Mouse (Mus musculus) thymus, postnatal 0 days (tissue): Measurements from ENCODE around the gene Rufy2. TPM values are rescaled to one million over a fixed set of nuclear protein-coding genes. Genes with fewer than 3 reads are reported as not detected.
"Not testable (repeated sequence)": the region's sequence is repeated elsewhere in the genome, so short reads cannot be mapped to it uniquely, and the experiment has no call there.

Experiments
- DNase-seq: peaks from one replicate; pipeline ENCODE4 v3.0.0-alpha.2; 2015; ENCODE audit warnings: low spot score
- polyA plus RNA-seq: library from polyadenylated mRNA; unstranded; fragments of >200 nt; fragmentation: Nextera tagmentation; extraction: Ambion mirVana; gene quantifications from 2 replicates; pipeline ENCODE4 v1.2.1, GENCODE M21; 2015

Gene Rufy2
- polyA plus RNA-seq, 1 experiment from 2014 or later, result 23.1 TPM

- DNase-seq, result no peak
These were observed 71.2 kb downstream of the Rufy2 start for GRCm38 (mm10) chr10:63051267-63051666.

GRCm38 (mm10) chr10:63052011-63052410 is 72.0 kb downstream of the Rufy2 start:
- no peak for DNase-seq

GRCm38 (mm10) chr10:63053007-63053406 is 73.0 kb downstream of the Rufy2 start:
- DNase-seq, result no peak

- not testable (repeated sequence) for DNase-seq
These were observed 74.0 kb downstream of the Rufy2 start for GRCm38 (mm10) chr10:63054071-63054470.

DNA sequence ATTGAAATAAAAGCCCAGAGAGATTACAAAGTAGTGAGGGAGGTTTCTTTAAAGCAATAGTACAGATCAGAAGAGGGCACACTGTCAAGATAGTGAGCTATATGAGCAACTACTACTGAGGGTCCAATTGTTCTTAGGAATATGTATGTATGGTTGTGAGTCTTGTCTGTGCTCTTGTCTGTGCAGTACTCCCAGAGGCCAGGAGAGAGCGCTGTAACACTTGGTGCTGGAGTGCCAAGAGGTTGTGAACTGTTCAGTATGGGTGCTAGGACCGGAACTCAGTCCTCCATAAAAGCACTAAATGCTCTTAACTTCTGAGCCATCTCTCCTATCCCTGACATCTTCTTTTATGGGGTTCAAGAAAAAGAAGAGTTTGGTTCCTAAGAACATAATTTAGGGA is 74.6 kb downstream of the Rufy2 start:
- no peak for DNase-seq

DNA sequence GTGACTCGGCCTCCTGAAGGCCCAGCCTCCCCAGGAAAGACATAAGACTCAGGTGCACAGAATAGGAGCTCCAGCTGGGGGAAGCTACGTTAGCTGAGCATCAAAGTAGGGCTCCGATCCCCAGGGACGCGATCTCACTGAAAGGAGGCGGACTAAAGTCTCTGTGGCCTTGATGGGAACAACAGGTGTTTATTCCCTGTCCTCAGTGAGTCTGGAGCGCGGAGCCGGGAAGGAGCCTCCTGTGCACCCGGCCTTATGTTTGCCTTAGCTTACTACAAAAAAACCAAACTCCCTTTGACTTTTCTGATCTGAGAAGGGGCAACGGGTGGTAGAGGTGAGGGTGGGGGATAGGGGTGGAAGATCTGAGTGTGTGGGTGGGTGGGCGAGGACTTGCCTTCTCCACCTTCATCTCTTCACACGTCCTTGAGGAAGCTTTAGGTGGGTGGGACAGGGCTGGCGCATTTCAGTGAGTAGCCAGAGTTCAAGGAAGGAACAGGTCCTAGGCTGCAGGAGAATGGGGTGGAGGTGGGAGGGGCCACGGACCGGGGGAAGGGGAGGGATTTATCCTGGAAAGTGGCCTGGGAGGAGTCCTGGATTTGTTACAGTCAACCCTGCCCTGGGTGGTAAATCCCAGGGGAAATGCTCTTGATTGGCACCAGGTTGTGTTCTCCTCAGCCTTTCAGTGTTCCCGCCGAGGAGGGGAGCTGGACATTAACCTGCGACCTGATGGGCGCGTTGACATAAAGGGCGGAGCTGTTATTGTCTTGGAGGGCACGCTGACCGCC is 77.1 kb downstream of the Rufy2 start:
- DNase-seq, result no peak

DNA sequence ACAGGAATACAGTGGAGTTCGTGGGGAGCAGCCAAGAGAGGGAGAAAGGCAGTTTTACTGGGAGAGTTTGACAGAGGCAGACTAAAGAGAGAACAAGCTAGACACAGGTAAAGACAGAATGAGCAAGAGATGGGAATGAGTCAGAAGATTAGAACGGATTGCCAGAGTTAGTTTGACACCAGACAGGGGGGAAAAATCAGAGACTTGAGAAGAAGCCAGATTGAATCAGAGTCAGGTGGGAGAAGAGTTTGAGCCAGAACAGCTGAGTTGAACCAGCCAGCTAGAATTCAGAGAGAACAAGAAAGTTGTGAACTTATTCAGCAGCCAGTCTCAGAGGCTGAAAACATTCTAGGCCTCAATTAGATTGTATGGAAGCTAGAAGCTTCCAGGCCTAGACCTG is 79.8 kb downstream of the Rufy2 start, which contains the start of gene Pbld1:
Gene Pbld1 (plus strand): TSS at position 301 of the 400 bp plus-strand sequence.
- DNase-seq, result no peak

DNA sequence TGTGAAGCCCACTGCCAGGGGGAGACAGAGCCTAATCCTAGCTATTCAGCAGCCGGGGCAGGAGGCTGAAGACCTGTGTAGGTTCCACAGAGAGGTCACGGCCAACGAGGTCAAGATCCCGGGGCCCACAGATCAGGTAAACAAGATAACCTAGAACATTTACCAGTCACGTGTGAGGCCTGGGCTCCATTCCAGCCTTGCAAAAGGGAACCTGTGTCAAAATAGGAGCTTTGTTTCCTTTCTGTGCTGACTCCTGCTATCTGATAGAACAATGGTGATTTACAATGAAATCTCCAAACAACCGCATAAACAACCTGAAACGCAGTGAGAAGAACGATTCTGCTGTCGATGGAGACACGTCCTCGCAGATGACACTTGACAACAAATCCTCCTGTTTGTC is 80.4 kb downstream of the Rufy2 start:
- no peak for DNase-seq

DNA sequence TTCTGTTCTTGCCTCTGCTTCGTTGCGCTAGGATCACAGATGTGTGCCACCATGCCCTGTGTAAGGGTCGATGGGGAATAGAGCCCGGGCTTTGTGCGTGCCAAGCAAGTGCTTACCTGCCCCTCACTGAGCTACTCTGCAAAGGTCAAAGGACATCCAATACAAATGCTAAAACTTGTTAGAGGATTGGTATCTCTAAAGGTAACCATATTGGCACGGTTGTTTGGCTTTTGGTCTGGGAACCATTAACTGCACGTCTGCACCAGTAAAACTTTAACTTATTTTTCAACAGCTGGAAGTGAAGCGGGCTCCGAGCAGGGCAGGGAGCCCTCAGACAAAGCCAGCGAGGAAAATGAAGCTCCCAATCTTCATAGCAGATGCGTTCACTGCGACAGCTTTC is 81.2 kb downstream of the Rufy2 start:
- no peak for DNase-seq

- DNase-seq, result no peak
These were observed 82.7 kb downstream of the Rufy2 start for GRCm38 (mm10) chr10:63062696-63063095.

DNA sequence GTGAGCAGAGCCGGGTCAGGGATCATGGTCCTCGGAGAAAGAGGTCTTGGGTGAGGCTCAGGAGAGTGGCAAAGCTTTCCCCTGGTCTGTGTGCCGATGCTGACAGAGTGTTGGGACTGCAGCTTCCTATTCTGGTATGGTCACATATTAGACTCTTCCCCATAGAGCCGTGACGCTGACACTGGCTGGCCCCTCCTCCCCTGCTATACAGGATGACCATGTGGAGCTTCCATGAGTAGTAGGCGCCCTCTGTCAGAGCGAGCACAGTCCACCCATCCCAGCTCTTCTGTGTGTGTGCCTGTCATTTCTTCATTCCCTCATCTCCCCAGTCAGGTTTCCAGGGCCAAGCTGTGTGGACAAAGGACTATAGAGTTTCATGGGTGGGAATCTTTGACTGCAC is 83.3 kb downstream of the Rufy2 start:
- no peak for DNase-seq

DNA sequence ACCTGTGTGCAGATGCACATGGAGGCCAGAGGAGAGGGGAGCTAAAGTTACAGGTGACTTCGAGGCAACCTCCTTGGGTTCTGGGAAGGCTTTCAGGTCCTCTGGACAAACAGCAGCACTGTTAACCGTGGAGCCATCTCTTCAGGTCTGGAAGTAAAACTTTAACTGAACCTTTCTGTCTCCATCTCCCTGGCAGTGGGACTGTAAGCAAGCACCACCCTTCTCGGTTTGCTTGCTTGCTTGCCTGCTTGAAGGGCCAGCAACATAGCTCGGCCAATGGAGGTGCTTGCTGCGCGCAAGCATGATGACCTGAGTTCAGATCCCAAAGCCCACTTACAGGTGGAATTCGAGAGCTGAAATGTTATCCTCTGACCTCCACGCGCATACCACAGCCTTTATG is 84.5 kb downstream of the Rufy2 start:
- no peak for DNase-seq

- no peak for DNase-seq
These were observed 85.5 kb downstream of the Rufy2 start for GRCm38 (mm10) chr10:63065561-63065960.

DNA sequence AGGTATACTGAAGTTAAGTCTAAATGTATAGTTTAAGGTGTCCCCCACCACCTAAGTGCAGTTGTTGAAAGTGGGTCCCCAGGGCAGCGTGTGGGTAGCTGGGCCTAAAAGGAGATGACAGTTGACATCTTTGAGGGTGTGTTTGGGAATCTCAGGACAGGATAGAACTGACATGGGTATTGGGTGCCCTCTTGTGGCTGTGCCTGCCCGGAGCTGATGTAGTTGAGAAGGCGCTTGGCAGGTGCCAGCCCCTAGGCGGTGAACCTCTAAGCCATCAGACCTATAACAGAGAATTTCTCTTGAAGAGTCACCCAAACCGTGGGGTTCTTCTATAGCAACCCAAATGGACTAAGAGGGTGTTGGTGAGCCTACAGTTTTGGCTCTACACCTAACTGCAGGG is 86.0 kb downstream of the Rufy2 start:
- peak; percentile 69 for DNase-seq

Other genes starting within 250 kb of the Rufy2 start
- 84.3 and 92.1 TPM in 2 replicates for gene Ccar1, start 187.9 kb upstream of the Rufy2 start, polyA plus RNA-seq
- gene Tet1, start 71.2 kb upstream of the Rufy2 start, polyA plus RNA-seq, result 11.6 and 14.5 TPM in 2 replicates
- gene Slc25a16, start 59.6 kb upstream of the Rufy2 start, polyA plus RNA-seq, result 13.7 and 16.5 TPM in 2 replicates
- 21.1 and 21.7 TPM in 2 replicates for gene Dna2, start 33.2 kb upstream of the Rufy2 start, polyA plus RNA-seq
- 51.0 and 53.6 TPM in 2 replicates for gene Hnrnph3, start 44.0 kb downstream of the Rufy2 start, polyA plus RNA-seq
- 1.0 TPM in 2 replicates for gene Pbld2, start 44.1 kb downstream of the Rufy2 start, polyA plus RNA-seq
- 0.44 and 0.55 TPM in 2 replicates for gene Pbld1, start 79.9 kb downstream of the Rufy2 start, polyA plus RNA-seq
- gene Atoh7, start 119.4 kb downstream of the Rufy2 start, polyA plus RNA-seq, result 0.12 and 0.13 TPM in 2 replicates
- gene Mypn, start 223.7 kb downstream of the Rufy2 start, polyA plus RNA-seq, result 0.04 and 0.08 TPM in 2 replicates